Mouse (Mus musculus) thymus, adult 2 months (tissue): ENCODE measurements around the gene Gtf3a.

ENCODE experiments used
- CTCF ChIP-seq: fragments of 200-500 bp; IDR thresholded peaks from 2 replicates; pipeline ENCODE4 v1.5.1; 2012; ENCODE audit warnings: mild to moderate bottlenecking, control low read depth, low read length, moderate library complexity, borderline replicate concordance; ENCODE audit not compliant: control insufficient read depth, poor library complexity, insufficient read depth; ENCODE audit errors: extremely low read depth
- POLR2A ChIP-seq: fragments of 200-500 bp; IDR thresholded peaks from 2 replicates; pipeline ENCODE4 v1.6.1; 2012; ENCODE audit warnings: mild to moderate bottlenecking, low read length, control low read depth, moderate library complexity; ENCODE audit not compliant: control insufficient read depth, poor library complexity, insufficient read depth; ENCODE audit errors: extremely low read depth

- TF ChIP-seq CTCF (no peak), POLR2A (no peak)
Observed at GRCm38 (mm10) chr5:146954576-146954975, 6.1 kb downstream of the Gtf3a start.
